Mouse (Mus musculus) small intestine, adult 2 months (tissue): Measurements from ENCODE around the gene Banp. TPM values are rescaled to one million over a fixed set of nuclear protein-coding genes. Genes with fewer than 3 reads are reported as not detected.

Experiments used
- H3K27ac ChIP-seq: fragments of 200-500 bp; 2 replicates; pipeline ENCODE4 v1.5.1; 2012; ENCODE audit warnings: low read depth, low read length, control low read depth, inconsistent platforms; ENCODE audit not compliant: insufficient read depth
- H3K27me3 ChIP-seq: fragments of 200-500 bp; 2 replicates; pipeline ENCODE4 v1.6.1; 2012; ENCODE audit warnings: mild to moderate bottlenecking, moderate library complexity, low read length, inconsistent platforms; ENCODE audit not compliant: control insufficient read depth, insufficient read depth
- H3K36me3 ChIP-seq: fragments of 200-500 bp; 2 replicates; pipeline ENCODE4 v1.6.1; 2012; ENCODE audit warnings: mild to moderate bottlenecking, low read length, control low read depth, inconsistent platforms; ENCODE audit not compliant: control insufficient read depth, insufficient read depth
- H3K4me1 ChIP-seq: fragments of 200-500 bp; 2 replicates; pipeline ENCODE4 v1.6.1; 2012; ENCODE audit warnings: low read length, inconsistent platforms, mixed read lengths; ENCODE audit not compliant: control insufficient read depth, insufficient read depth, insufficient read length
- H3K4me3 ChIP-seq: fragments of 200-500 bp; 2 replicates; pipeline ENCODE4 v1.5.1; 2012; ENCODE audit warnings: low read depth, mild to moderate bottlenecking, control low read depth, inconsistent platforms, low read length, moderate library complexity
- CTCF ChIP-seq: fragments of 200-500 bp; IDR thresholded peaks from 2 replicates; pipeline ENCODE4 v1.5.1; 2012; ENCODE audit warnings: low read depth, mild to moderate bottlenecking, control low read depth, inconsistent platforms, low read length, moderate library complexity, mixed read lengths; ENCODE audit not compliant: insufficient replicate concordance, insufficient read length; ENCODE audit errors: extremely low read depth
- POLR2A ChIP-seq: fragments of 200-500 bp; IDR thresholded peaks from 2 replicates; pipeline ENCODE4 v1.6.1; 2012; ENCODE audit warnings: low read depth, mild to moderate bottlenecking, control low read depth, inconsistent platforms, low read length, moderate library complexity
- WGBS: fragments of 180-500 bp; shearing (Covaris S2); methylation state at CpG from one replicate; pipeline ENCODE4 v1.1.7; 2018; 5-methylcytosine and 5-hydroxymethylcytosine counted together
- polyA plus RNA-seq: library from polyadenylated mRNA; depleted of rRNA; stranded (reverse); fragments of >200 nt; gene quantifications from 2 replicates; pipeline ENCODE4 v1.2.3, GENCODE M21; 2012

The Banp gene
- polyA plus RNA-seq, 1 experiment: 34.3 TPM

GRCm38 (mm10) chr8:122058951-122059350, 109.4 kb downstream of the Banp start:
- TF ChIP-seq POLR2A (no peak), CTCF (no peak)
- Histone ChIP-seq H3K4me1 (peaks cover 6% of the 10 kb centered on the region; the same call in 1 of the 2 replicates), H3K27me3 (no peaks in the 10 kb centered on the region), H3K36me3 (no peaks in the 10 kb centered on the region), H3K4me3 (no peak overlapping the region), H3K27ac (no peak overlapping the region)
- WGBS: 66% methylated on average over 8 of the region's 8 CpGs

GRCm38 (mm10) chr8:122062508-122063223, 113.1 kb downstream of the Banp start:
- no peak overlapping the region for H3K27ac ChIP-seq

DNA sequence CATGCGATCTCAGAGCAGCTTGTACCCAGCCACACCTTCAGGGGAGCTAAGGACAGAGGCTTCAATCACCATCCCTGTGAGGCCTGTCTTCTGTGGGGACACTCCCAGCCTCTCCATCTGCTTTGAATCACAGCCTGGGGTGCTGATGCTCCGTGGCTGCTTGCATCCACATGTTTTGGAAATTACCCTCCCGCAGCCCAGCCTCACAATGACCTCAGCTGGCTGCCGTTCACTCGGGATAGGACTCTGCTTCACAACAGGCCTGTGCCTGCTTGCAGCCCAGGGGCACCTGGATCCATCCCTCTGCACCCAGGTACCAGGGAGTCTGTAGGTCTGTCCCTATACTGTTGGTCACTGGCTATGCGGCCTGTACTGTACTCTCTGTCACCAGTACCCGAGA, 114.8 kb downstream of the Banp start:
- H3K4me3 ChIP-seq: no peak overlapping the region

More at GRCm38 (mm10) chr8:122062508-122063223, 113.1 kb downstream of the Banp start:
- H3K4me1 ChIP-seq: peaks cover 6% of the 10 kb centered on the region; the same call in 1 of the 2 replicates
- WGBS: 27% methylated on average over 12 of the region's 12 CpGs
- no peaks in the 10 kb centered on the region for H3K27me3 ChIP-seq
- TF ChIP-seq POLR2A: no peak
- TF ChIP-seq CTCF: no peak
- no peak overlapping the region for H3K4me3 ChIP-seq
- no peaks in the 10 kb centered on the region for H3K36me3 ChIP-seq

DNA sequence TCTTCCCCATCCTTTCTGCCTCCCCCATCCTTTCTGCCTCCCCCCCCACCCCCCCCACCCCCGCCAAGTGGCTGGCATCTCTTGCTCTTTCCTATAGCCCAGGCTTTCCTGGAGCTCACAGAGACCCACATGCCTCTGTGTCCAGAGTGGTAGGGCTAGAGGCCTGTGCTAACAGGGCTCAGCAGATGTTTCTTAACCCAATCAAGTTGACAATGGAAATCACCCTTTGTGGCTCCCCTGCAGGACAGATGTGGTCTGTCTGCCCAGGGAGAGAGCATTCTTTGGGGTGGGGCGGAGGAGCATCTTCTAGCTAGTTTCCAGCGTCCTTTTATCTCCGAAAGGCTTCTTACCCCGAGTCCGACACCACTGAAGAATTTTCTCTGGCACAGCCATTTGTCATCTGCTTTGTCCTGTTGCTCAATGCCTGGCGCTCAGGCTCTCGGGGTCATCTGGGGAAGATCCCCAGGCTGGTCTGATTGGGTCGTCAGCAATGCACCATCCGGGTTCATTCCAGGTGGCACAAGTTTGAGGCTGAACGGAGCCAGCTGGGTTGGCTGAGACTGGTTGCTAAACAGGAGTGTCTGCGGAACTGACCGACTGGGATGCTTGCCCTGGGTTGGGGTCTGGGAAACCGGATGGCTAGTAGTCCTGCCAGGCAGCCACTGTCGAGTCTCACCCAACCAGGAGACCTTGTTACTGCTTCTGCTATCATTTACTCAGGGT, 118.4 kb downstream of the Banp start:
- no peaks in the 10 kb centered on the region for H3K36me3 ChIP-seq
- no peak overlapping the region for H3K4me3 ChIP-seq
- TF ChIP-seq POLR2A (no peak), CTCF (no peak)
- no peaks in the 10 kb centered on the region for H3K27me3 ChIP-seq
- WGBS: 69% methylated on average over 15 of the region's 15 CpGs
- no peak overlapping the region for H3K27ac ChIP-seq
- H3K4me1 ChIP-seq: peaks cover 4% of the 10 kb centered on the region; the same call in 1 of the 2 replicates

More for the DNA sequence above, 114.8 kb downstream of the Banp start:
- TF ChIP-seq POLR2A (no peak), CTCF (no peak)
- Histone ChIP-seq H3K4me1 (peaks cover 6% of the 10 kb centered on the region; the same call in 1 of the 2 replicates), H3K27ac (no peak overlapping the region), H3K36me3 (no peaks in the 10 kb centered on the region), H3K27me3 (no peaks in the 10 kb centered on the region)
- WGBS: 84% methylated on average over 7 of the region's 7 CpGs

DNA sequence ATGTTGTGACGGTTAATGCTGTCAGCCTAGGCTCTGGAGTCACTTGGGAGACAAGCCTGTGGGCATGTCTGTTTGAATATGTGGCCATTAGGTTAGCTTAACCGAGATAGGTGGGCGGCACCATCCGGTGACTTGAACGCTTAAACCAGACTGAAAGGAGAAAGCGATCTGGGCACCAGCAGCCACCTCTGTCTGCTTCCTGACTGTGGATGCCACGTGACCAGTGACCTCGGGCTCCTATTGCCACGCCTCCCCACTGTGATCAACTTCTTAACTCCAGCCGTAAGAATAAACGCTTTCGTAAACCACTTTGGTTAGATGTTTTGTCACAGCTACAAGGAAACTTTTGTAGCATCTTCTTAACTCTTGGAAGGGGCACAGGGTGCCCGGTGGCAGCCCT, 119.1 kb downstream of the Banp start:
- WGBS: 60% methylated on average over 13 of the region's 13 CpGs
- H3K36me3 ChIP-seq: no peaks in the 10 kb centered on the region
- no peak overlapping the region for H3K27ac ChIP-seq
- H3K4me3 ChIP-seq: no peak overlapping the region
- no peaks in the 10 kb centered on the region for H3K27me3 ChIP-seq
- H3K4me1 ChIP-seq: no peaks in the 10 kb centered on the region
- TF ChIP-seq POLR2A (no peak), CTCF (no peak)

- no peak overlapping the region for H3K27ac ChIP-seq
- 67% methylated on average over 11 of the region's 11 CpGs for WGBS
- no peaks in the 10 kb centered on the region for H3K36me3 ChIP-seq
- no peak for TF ChIP-seq CTCF
- no peak for TF ChIP-seq POLR2A
- no peaks in the 10 kb centered on the region for H3K4me1 ChIP-seq
- no peaks in the 10 kb centered on the region for H3K27me3 ChIP-seq
- no peak overlapping the region for H3K4me3 ChIP-seq
These were observed 119.7 kb downstream of the Banp start for GRCm38 (mm10) chr8:122069281-122069680.

DNA sequence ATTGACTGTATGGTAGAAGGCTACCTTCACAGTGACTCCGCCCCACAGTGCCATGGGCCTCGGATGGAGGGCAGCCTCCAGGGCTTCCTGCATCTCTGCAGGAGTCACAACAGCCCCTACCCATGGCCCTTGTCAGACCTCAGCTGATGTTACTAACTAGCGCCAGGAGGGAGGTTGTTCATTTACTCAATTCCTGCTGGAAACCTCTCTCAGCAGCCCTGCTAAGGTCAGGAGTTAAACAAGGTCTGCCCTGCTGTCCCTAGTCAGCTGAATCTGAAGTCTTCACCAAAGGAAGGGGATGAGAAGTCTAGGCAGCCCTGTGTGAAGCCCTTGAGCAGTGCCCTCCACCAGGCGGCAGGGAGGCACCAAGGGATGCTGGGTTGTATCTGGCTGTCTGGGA, 121.6 kb downstream of the Banp start:
- WGBS: 64% methylated on average over 4 of the region's 4 CpGs
- no peaks in the 10 kb centered on the region; the same call in 1 of the 2 replicates for H3K4me1 ChIP-seq

More for the DNA sequence above, 121.6 kb downstream of the Banp start:
- Histone ChIP-seq H3K27me3 (no peaks in the 10 kb centered on the region), H3K36me3 (no peaks in the 10 kb centered on the region), H3K27ac (no peak overlapping the region), H3K4me3 (no peak overlapping the region)
- TF ChIP-seq POLR2A (no peak), CTCF (no peak)
